Mouse (Mus musculus): ENCODE results near the gene Srpk2.

GRCm38 (mm10) chr5:23521645-23522044 is 162.8 kb downstream of the Srpk2 start:
- TF ChIP-seq CTCF (IDR thresholded peaks at IDR 0.05; ENCODE audit: borderline replicate concordance, insufficient read depth, low read length): no peak
- TF ChIP-seq POLR2A (IDR thresholded peaks at IDR 0.05; ENCODE audit: low read depth, low read length): no peak

Data from embryonic fibroblast, embryonic 13.5 days (primary cell).